Mouse (Mus musculus): ENCODE measurements around the gene Prss36. TPM values are rescaled to one million over a fixed set of nuclear protein-coding genes. Genes with fewer than 3 reads are reported as not detected.
"Not testable (repeated sequence)": the region's sequence is repeated elsewhere in the genome, so short reads cannot be mapped to it uniquely, and the experiment has no call there.

Gene Prss36
- polyA plus RNA-seq, 1 experiment from 2014 or later: 13.1 TPM

DNA sequence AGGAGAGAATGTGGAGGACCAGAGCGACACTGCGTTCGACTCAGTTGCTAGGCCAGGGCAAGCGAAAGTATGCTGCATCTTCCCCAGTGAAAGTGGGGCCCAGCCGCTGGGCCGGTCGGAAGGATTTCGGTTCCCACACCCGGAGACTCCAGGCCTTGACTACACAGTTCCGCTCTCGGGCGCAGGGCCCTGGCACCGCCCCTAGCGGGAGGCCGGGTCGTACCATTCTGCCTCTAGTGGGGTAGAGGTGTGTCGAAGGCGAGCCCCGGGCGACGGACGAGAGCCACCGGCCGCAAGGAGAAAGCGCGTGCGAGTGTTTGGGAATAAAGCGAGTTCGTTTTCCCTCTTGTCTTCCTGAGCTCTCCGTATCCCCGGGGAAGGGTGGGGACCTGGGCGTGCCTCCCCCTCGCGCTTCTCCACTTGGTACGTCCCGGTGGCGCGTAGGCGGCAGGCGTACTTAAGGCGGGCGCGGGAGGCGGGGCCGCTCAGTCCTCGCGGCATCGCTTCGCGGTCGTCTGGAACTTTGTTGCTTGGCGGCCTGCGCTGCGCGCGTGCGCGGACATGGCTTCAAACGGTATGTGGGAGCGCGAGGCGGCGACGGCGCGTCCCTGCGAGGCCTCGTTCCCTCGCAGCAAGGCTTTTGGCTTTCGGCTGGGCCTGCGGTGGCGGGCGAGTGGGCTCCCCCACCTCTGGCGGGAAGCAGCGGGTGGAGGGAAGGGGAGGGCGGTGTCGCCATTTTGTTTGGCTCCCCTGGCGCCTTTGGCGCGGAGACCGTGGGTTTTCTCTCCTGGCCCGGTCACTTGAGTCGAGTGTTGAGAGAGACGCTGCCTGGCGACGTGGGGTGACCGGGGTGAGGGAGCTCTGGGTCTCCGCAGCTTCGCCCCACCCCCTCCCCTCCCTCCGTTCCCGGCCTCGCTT lies 20.7 kb upstream of the Prss36 start, which contains the start of gene Fus:
TSS of gene Fus (plus strand) at position 454 of the 918 bp plus-strand sequence.
- Histone ChIP-seq H3K4me3 (peak within 1 kb of the TSS; percentile 75), H3K27ac (peak within 1 kb of the TSS; percentile 96), H3K27me3 (no peaks in the 10 kb centered on the region), H3K9me3 (no peaks in the 10 kb centered on the region), H3K4me1 (peaks cover 24% of the 10 kb centered on the region), H3K36me3 (peaks cover 26% of the 10 kb centered on the region), H3K9ac (peak within 1 kb of the TSS; percentile 97), H3K4me2 (peak within 1 kb of the TSS; percentile 78)
- 0% methylated on average over 83 of the region's 92 CpGs for WGBS
- ATAC-seq (ENCODE audit: borderline replicate concordance, extremely low read depth, low FRiP score, low TSS enrichment): peak; percentile 95

DNA sequence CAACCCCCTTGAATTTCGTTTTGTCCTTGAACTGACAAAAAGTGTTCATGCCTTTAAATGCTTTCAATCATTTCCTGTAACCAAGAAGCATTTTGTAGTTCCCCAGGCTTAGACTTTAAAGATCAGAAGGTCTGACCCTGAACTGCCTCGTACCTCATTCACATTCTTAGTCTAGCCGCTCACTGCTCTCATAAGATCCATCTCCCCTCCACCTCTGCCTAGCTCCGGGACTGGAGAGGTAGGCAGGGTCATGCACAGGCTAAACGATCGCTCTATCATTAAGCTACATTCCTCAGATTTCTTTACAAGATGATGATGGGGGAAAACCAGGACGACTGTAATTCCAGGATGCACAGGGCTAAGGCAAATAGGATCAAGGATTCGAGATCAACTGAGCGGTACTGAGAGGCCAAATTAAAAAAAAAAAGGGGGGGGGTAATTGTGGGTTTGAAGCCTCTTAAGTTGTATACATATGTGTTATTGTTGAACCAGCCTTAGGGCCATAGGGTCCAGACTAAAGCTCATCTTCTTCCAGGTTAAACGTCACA lies 19.9 kb upstream of the Prss36 start:
- Histone ChIP-seq H3K36me3 (peaks cover 18% of the 10 kb centered on the region), H3K9me3 (no peaks in the 10 kb centered on the region), H3K27me3 (no peaks in the 10 kb centered on the region), H3K4me3 (peak overlapping the region; percentile 75), H3K27ac (peak overlapping the region; percentile 96), H3K9ac (peak overlapping the region; percentile 97), H3K4me2 (peak overlapping the region; percentile 60), H3K4me1 (peaks cover 24% of the 10 kb centered on the region)
- no peak for ATAC-seq (ENCODE audit: borderline replicate concordance, extremely low read depth, low FRiP score, low TSS enrichment)
- 5% methylated on average over 10 of the region's 10 CpGs for WGBS

DNA sequence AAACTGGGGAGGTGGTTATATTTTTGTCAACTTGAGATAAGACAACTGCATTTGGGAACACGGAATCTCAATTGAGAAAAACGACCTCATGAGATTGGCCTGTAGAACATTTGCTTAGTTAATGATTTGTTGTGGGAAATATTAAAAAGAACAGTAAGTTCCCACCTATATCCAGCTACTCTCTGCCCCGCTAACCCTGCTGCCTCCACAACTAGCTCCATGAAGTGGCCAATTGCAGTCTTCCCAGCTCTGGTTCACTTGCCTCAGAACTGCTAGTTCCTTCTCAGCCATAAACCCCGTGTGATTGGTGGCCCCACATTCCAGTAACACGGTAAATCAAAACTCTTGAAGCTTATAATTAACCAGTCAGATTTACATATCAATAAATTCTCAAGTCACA lies 12.8 kb upstream of the Prss36 start:
- no peak overlapping the region for H3K4me2 ChIP-seq

DNA sequence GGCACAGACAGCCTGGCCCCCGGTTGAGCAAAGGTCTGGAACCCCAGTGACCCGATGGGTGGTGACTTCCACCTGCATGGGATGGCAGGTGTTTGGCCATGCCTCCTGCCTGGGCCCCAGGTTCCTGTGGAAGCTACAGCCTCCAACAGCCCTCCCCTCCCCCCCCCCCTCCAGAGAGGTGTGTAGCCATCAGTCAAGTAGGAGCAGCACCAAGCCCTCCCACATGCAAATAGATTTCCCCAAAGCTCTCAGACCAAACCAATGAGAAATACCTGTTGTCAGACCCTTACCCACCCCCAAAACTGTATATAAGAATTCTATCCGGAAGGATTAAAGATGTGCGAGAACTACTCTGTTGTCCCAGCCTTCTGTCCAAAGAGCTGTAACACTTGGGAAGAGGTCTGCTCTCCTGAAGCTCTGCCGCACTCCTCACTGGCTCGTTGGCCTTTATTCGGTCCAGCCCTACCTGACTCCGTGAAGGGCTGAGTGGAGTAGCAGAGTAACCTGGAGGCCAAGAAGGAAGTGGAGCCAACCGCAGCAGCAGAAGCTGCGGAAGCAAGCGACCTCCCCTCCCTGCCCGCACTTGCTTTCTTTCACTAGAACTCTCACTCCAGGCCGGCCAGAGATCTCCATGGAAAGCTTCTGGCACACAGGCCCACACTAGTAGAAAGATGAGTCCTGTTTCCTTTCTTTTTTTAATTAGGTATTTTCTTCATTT lies 6.5 kb upstream of the Prss36 start:
- no peak overlapping the region for H3K4me3 ChIP-seq
- H3K4me1 ChIP-seq: no peaks in the 10 kb centered on the region
- no peaks in the 10 kb centered on the region for H3K9me3 ChIP-seq
- no peak overlapping the region for H3K9ac ChIP-seq
- no peak overlapping the region for H3K4me2 ChIP-seq
- whole genome bisulfite sequencing: 36% methylated on average over 13 of the region's 13 CpGs
- no peak for ATAC-seq (ENCODE audit: borderline replicate concordance, extremely low read depth, low FRiP score, low TSS enrichment)
- no peaks in the 10 kb centered on the region for H3K27me3 ChIP-seq
- H3K36me3 ChIP-seq: no peaks in the 10 kb centered on the region
- H3K27ac ChIP-seq: no peak overlapping the region

More for the DNA sequence above, 12.8 kb upstream of the Prss36 start:
- Histone ChIP-seq H3K4me1 (no peaks in the 10 kb centered on the region), H3K27ac (no peak overlapping the region), H3K9me3 (no peaks in the 10 kb centered on the region), H3K36me3 (no peaks in the 10 kb centered on the region), H3K27me3 (no peaks in the 10 kb centered on the region), H3K9ac (no peak overlapping the region), H3K4me3 (no peak overlapping the region)
- ATAC-seq (ENCODE audit: borderline replicate concordance, extremely low read depth, low FRiP score, low TSS enrichment): no peak
- WGBS: 55% methylated on average over 5 of the region's 5 CpGs

DNA sequence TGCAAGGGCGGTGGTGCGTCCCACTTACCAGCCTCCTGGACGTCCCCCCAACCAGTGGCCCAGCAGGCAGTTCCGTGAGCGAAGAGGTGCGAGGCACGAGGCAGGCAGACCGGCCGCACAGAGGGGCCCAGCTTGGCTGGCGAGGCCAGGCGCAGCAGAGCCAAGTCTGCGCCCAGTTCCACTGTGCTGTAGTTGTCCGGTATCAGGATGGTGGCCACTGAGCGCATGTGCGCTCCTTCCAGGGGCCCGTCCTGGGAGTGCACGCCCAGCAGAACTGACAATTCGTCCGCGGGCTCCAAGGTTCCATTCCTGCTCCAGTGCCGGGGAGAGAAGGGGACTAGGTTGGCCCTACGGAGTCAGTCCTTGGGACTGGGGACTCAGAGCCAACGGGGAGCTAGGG lies 1.9 kb downstream of the Prss36 start:
- Histone ChIP-seq H3K27ac (no peak overlapping the region), H3K9me3 (no peaks in the 10 kb centered on the region), H3K27me3 (peaks cover 33% of the 10 kb centered on the region), H3K9ac (no peak overlapping the region), H3K4me1 (peaks cover 5% of the 10 kb centered on the region; the same call in 1 of the 2 replicates), H3K4me2 (peak overlapping the region; percentile 44), H3K36me3 (no peaks in the 10 kb centered on the region), H3K4me3 (peak overlapping the region; percentile 5)
- WGBS: 7% methylated on average over 23 of the region's 23 CpGs
- peak; percentile 59; the same call in 1 of the 2 replicates for ATAC-seq (ENCODE audit: borderline replicate concordance, extremely low read depth, low FRiP score, low TSS enrichment)

DNA sequence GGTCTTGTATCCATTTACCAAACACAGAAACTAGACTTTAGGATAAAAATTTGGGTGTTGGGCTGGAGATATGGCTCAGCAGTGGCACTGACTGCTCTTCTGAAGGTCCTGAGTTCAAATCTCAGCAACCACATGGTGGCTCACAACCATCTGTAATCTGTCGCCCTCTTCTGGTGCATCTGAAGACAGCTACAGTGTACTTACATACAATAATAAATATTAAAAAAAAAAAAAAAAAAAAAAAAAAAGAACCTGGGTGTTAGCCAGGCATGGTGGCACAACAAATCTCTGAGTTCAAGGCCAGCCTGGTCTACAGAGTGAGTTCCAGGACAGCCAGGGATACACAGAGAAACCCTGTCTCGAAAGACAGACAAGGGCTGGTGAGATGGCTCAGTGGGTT lies 4.4 kb downstream of the Prss36 start:
- H3K4me3 ChIP-seq; ATAC-seq (ENCODE audit: borderline replicate concordance, extremely low read depth, low FRiP score, low TSS enrichment); H3K9me3 ChIP-seq; H3K4me2 ChIP-seq; H3K36me3 ChIP-seq; H3K27ac ChIP-seq; H3K4me1 ChIP-seq; H3K9ac ChIP-seq: not testable (repeated sequence)
- WGBS: 53% methylated on average over 2 of the region's 2 CpGs
- H3K27me3 ChIP-seq: peaks cover 33% of the 10 kb centered on the region

DNA sequence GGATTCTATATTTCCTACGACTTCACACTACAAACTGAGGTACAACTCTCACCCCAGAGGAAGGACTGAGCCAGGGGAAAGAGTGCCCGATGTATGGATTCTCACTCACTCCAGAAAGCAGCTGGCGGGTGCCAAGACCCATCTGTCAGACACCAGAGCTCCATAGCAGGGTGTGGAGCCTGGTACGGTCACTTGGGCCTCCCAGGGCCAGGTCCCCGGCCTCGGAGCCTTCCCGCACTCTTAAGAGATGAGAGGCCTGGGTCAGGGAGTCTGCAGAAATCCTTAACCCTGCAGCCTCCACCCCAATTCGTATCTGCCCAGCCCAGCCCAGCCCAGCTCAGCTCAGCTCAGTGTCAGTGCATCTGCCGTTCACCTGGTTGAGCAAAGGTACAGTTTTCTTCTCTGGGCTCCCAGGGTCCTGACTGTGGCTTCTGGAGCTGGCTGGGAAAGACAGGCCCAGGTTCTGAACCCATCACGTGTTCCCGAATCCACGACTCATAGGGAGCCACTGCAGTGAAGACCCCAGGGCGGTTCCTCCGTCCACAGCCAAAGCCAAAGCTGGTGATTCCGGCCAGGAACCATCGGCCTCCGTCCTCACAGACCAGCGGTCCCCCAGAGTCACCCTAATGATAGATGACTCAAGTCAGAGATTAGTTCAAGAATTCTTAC lies 10.2 kb downstream of the Prss36 start:
- no peaks in the 10 kb centered on the region for H3K27me3 ChIP-seq
- H3K4me2 ChIP-seq: peak overlapping the region; percentile 97
- 51% methylated on average over 18 of the region's 18 CpGs for whole genome bisulfite sequencing
- peak overlapping the region; percentile 71 for H3K27ac ChIP-seq
- no peaks in the 10 kb centered on the region for H3K36me3 ChIP-seq
- H3K4me1 ChIP-seq: peaks cover 40% of the 10 kb centered on the region
- peak overlapping the region; percentile 73 for H3K4me3 ChIP-seq
- H3K9ac ChIP-seq: peak overlapping the region; percentile 78
- ATAC-seq (ENCODE audit: borderline replicate concordance, extremely low read depth, low FRiP score, low TSS enrichment): no peak
- no peaks in the 10 kb centered on the region for H3K9me3 ChIP-seq

DNA sequence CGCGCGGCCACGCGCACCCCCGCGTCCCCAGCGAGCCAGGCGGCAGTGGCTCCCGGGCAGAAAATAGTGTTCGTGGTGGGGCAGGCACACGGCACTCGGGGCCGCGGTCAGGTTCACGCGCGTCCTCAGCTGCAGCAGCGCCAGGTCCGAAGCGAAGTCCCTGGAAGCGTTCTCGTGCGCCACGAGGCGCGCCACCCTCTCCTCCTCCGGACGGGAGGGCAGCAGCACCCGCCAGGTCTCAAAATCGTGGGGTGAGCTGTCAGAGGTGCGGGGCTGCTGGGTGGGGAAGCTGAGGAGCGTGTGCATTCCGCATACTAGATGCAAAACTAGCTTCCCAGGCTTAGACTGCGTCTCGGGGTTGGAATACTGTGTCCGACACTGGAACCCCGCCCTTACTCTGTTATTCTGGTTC lies 10.8 kb downstream of the Prss36 start:
- peaks cover 45% of the 10 kb centered on the region for H3K4me1 ChIP-seq
- ATAC-seq (ENCODE audit: borderline replicate concordance, extremely low read depth, low FRiP score, low TSS enrichment): peak; percentile 14
- H3K27ac ChIP-seq: peak overlapping the region; percentile 71
- H3K36me3 ChIP-seq: no peaks in the 10 kb centered on the region
- WGBS: under 1% methylated on average over 38 of the region's 38 CpGs
- peak overlapping the region; percentile 97 for H3K4me2 ChIP-seq
- peak overlapping the region; percentile 78 for H3K9ac ChIP-seq
- no peaks in the 10 kb centered on the region for H3K27me3 ChIP-seq
- no peaks in the 10 kb centered on the region for H3K9me3 ChIP-seq
- peak overlapping the region; percentile 73 for H3K4me3 ChIP-seq

DNA sequence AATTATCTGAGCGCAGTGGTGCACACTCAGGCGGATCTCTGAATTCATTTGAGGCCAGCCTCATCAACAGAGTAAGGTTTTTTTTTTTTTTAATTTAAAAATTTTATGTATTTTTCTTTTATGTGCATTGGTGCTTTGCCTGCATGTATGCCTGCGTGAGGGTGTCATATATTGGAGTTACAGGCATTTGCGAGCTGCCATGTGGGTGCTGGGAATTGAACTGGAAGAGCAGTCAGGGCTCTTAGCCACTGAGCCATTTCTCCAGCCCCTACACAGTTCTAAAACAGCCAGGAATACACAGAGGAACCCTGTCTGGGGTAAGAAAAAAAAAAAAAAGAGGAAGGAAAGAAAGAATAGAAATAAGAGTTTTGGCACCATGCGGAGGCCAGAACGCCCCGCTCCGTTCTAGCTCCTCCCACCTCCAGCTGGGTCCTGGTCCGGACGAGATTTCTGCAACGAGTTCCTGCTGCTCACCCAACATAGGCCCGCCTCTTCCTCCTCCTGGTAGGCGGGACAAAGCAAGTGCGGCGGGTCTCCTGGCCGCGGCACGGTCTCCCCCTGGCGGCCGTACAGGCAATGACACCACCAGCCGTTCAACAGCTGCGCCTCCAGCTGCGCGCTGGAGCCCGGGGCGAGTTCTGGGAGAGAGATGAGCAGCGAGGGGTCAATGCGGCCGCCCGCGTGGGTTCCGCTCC lies 11.3 kb downstream of the Prss36 start:
- peak; percentile 93 for ATAC-seq (ENCODE audit: borderline replicate concordance, extremely low read depth, low FRiP score, low TSS enrichment)
- Histone ChIP-seq H3K27me3 (peaks cover 4% of the 10 kb centered on the region), H3K9ac (peak overlapping the region; percentile 78), H3K4me3 (peak overlapping the region; percentile 73), H3K27ac (peak overlapping the region; percentile 72), H3K4me1 (peaks cover 51% of the 10 kb centered on the region), H3K9me3 (no peaks in the 10 kb centered on the region), H3K4me2 (peak overlapping the region; percentile 97), H3K36me3 (no peaks in the 10 kb centered on the region)
- WGBS: 6% methylated on average over 32 of the region's 32 CpGs

DNA sequence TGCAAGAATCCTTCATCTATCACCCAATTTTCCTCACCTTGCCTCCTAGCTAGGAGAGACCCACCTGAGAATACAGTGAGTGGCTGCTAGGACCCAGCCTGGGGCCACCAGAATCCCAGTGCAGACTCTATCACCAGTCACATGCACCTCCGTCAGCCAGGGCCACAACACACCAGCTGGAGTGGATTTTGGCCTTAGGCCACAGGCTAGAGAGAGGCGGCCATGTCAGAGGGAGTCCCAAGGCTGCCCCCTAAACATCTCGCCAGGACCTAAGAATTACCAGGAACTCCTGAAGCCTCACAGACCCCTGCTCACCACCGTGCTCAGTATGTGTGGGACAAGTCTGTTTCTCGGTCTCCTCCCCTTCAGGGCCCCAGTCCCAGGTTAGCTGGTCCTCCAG lies 12.4 kb downstream of the Prss36 start:
- Histone ChIP-seq H3K9me3 (no peaks in the 10 kb centered on the region), H3K9ac (no peak overlapping the region), H3K36me3 (no peaks in the 10 kb centered on the region), H3K4me2 (no peak overlapping the region), H3K4me1 (peaks cover 53% of the 10 kb centered on the region), H3K27ac (0 out of 2 replicates have a peak overlapping the region, but pooled peaks have one; percentile 96), H3K4me3 (no peak overlapping the region), H3K27me3 (peaks cover 13% of the 10 kb centered on the region)
- WGBS: 80% methylated on average over 5 of the region's 5 CpGs
- no peak for ATAC-seq (ENCODE audit: borderline replicate concordance, extremely low read depth, low FRiP score, low TSS enrichment)
